Mouse (Mus musculus) myocyte (in vitro differentiated cells): Measurements from ENCODE around the gene Cenpk.

ENCODE experiments used
- MAX ChIP-seq: IDR thresholded peaks from one replicate; pipeline ENCODE4 v1.6.1; 2011; ENCODE audit warnings: low read depth, mild to moderate bottlenecking, control low read depth
- POLR2A ChIP-seq: IDR thresholded peaks from one replicate; pipeline ENCODE4 v1.6.1; 2011; ENCODE audit warnings: low read depth, mild to moderate bottlenecking, control low read depth, moderate library complexity; ENCODE audit not compliant: insufficient read length

GRCm38 (mm10) chr13:104178650-104179121 is 49.7 kb upstream of the Cenpk start, which contains the start of gene Trim23:
- TF ChIP-seq POLR2A (peak; percentile 96), MAX (no peak)
